Mouse (Mus musculus) lung, postnatal 0 days (tissue): ENCODE results near the gene Paqr5. TPM values are rescaled to one million over a fixed set of nuclear protein-coding genes. Genes with fewer than 3 reads are reported as not detected.

Experiments
- ATAC-seq: fragments of 200-750 bp; cut with Nextera tagmentation; 2 replicates; pipeline ENCODE4 v1.8.0; 2017; ENCODE audit warnings: moderate library complexity
- DNase-seq: peaks from one replicate; pipeline ENCODE4 v3.0.0-alpha.2; 2016; ENCODE audit warnings: low spot score
- H3K27ac ChIP-seq: fragments of 300-500 bp; sonication (generic); 2 replicates; pipeline ENCODE4 v1.5.1; 2014; ENCODE audit warnings: antibody characterized with exemption, mild to moderate bottlenecking, low read length, mixed read lengths
- H3K27me3 ChIP-seq: fragments of 300-500 bp; sonication (generic); replicated peaks from 2 replicates; pipeline ENCODE4 v1.6.1; 2014; ENCODE audit warnings: low read length, mixed read lengths; ENCODE audit not compliant: insufficient read depth
- H3K36me3 ChIP-seq: fragments of 300-500 bp; sonication (generic); 2 replicates; pipeline ENCODE4 v1.6.1; 2014; ENCODE audit warnings: low read length, mixed read lengths; ENCODE audit not compliant: insufficient read depth
- H3K4me1 ChIP-seq: fragments of 300-500 bp; sonication (generic); 2 replicates; pipeline ENCODE4 v1.6.1; 2014; ENCODE audit warnings: antibody characterized with exemption, low read depth, low read length, mixed read lengths; ENCODE audit not compliant: insufficient read depth
- H3K4me2 ChIP-seq: fragments of 300-500 bp; sonication (generic); replicated peaks from 2 replicates; pipeline ENCODE4 v1.6.1; 2014; ENCODE audit warnings: low read depth, mild to moderate bottlenecking, low read length, moderate library complexity, mixed read lengths
- H3K4me3 ChIP-seq: fragments of 300-500 bp; sonication (generic); 2 replicates; pipeline ENCODE4 v1.5.1; 2014; ENCODE audit warnings: low read depth, low read length
- H3K9ac ChIP-seq: fragments of 300-500 bp; sonication (generic); replicated peaks from 2 replicates; pipeline ENCODE4 v1.6.1; 2014; ENCODE audit warnings: low read depth, mild to moderate bottlenecking
- H3K9me3 ChIP-seq: fragments of 300-500 bp; sonication (generic); 2 replicates; pipeline ENCODE4 v1.6.1; 2016; ENCODE audit warnings: low read length, mixed read lengths
- CTCF ChIP-seq: IDR thresholded peaks from 2 replicates; pipeline ENCODE4 v1.5.1; 2016; ENCODE audit warnings: antibody characterized with exemption, mild to moderate bottlenecking
- EP300 ChIP-seq: IDR thresholded peaks from 2 replicates; pipeline ENCODE4 v1.6.1; 2016; ENCODE audit warnings: antibody characterized with exemption, mild to moderate bottlenecking, control low read depth
- WGBS: fragments of 180-500 bp; shearing (Covaris S2); extraction: QIAGEN DNeasy Blood & Tissue Kit; methylation state at CpG from one replicate; pipeline ENCODE4 v1.1.7; 2014; 5-methylcytosine and 5-hydroxymethylcytosine counted together
- polyA plus RNA-seq: library from polyadenylated mRNA; unstranded; fragments of >200 nt; fragmentation: Nextera tagmentation; extraction: Ambion mirVana; gene quantifications from 2 replicates; pipeline ENCODE4 v1.2.1, GENCODE M21; 2015

The Paqr5 gene
- polyA plus RNA-seq, 1 experiment from 2014 or later = 8.7 TPM

DNA sequence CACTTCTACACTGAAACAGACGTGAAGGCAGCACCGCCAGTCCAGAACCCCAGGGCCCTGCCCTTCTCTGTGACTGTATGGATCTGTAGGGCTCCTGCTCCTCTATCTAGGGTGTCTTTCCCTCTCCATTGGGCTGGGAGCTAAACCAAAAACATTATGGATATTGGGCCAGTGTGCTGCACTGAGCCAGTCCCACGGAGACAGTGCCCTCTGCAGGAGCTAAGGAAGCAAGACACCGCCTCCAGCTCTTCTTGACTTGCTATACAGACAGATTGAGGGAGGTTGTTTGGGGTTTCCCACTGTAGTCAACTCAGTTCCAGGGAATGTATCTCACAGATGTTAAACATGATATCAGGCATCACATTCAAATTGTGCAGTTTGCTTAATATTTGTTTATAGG is 24.1 kb upstream of the Paqr5 start:
- ATAC-seq = peak; percentile 47; the same call in 1 of the 2 replicates
- Histone ChIP-seq H3K9ac (no peak overlapping the region), H3K9me3 (no peaks in the 10 kb centered on the region), H3K27me3 (no peaks in the 10 kb centered on the region), H3K4me3 (no peak overlapping the region), H3K4me2 (no peak overlapping the region), H3K4me1 (no peaks in the 10 kb centered on the region), H3K27ac (no peak overlapping the region), H3K36me3 (no peaks in the 10 kb centered on the region)
- peak; percentile 58 for DNase-seq
- 47% methylated on average over 4 of the region's 4 CpGs for WGBS
- TF ChIP-seq EP300 = no peak
- TF ChIP-seq CTCF = peak; percentile 76

DNA sequence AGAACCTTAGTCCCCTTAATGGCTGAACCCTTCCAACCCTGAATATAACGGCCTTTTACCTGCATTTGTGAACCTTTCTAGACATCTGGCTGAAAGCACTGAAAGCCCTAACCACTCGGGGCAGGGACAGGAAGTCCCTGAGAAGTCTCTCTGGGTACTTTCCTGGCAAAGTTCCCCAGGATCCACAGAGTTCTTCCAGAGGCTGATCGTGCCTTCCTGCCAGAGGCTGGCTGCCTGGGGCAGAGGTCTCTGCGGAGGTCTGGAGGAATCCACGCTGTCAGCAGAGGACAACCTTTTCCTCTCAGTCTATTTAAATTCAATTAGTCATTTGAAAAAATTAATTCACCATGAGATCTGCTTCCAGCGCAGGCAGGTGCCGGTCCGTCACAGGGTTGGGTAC is 22.5 kb upstream of the Paqr5 start:
- H3K4me3 ChIP-seq = no peak overlapping the region
- DNase-seq = no peak
- WGBS = 55% methylated on average over 8 of the region's 8 CpGs
- H3K27me3 ChIP-seq = no peaks in the 10 kb centered on the region
- H3K4me2 ChIP-seq = no peak overlapping the region
- TF ChIP-seq EP300 = no peak
- no peak for TF ChIP-seq CTCF
- no peaks in the 10 kb centered on the region for H3K36me3 ChIP-seq
- no peaks in the 10 kb centered on the region for H3K9me3 ChIP-seq
- no peak overlapping the region for H3K9ac ChIP-seq
- H3K27ac ChIP-seq = no peak overlapping the region
- no peak for ATAC-seq
- H3K4me1 ChIP-seq = no peaks in the 10 kb centered on the region

DNA sequence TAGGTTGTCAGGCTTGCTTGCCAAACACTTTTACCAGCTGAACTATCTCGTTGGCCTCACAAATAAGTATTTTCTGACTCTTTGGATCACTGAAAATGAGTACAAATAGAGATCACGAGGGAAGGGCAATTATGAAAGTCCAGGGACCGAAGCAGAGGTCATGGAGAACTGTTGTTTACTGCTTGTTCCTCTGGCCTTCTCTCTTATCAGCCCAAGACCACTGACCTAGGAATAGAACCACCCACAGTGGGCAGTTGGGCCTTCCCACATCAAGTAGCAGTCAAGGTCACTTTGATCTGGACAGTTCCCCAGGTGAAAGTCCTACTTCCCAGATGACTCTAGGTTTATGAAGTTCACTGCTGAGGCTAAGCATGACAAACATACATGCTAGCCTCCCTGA is 15.5 kb upstream of the Paqr5 start:
- 80% methylated on average over 3 of the region's 3 CpGs for WGBS
- TF ChIP-seq CTCF (no peak), EP300 (no peak)

GRCm38 (mm10) chr9:62040008-62040608 is 13.5 kb upstream of the Paqr5 start:
- peak; percentile 78 for ATAC-seq
- Histone ChIP-seq H3K36me3 (no peaks in the 10 kb centered on the region), H3K4me1 (no peaks in the 10 kb centered on the region), H3K9me3 (no peaks in the 10 kb centered on the region), H3K9ac (no peak overlapping the region), H3K4me2 (no peak overlapping the region), H3K4me3 (no peak overlapping the region), H3K27ac (no peak overlapping the region), H3K27me3 (no peaks in the 10 kb centered on the region)
- peak; percentile 89 for DNase-seq
- WGBS = 6% methylated on average over 20 of the region's 20 CpGs
- TF ChIP-seq EP300 (no peak), CTCF (peak; percentile 98)

More for the DNA sequence above, 15.5 kb upstream of the Paqr5 start:
- H3K4me1 ChIP-seq = no peaks in the 10 kb centered on the region
- H3K27ac ChIP-seq = no peak overlapping the region
- ATAC-seq (no peak), DNase-seq (no peak)
- no peak overlapping the region for H3K4me2 ChIP-seq
- H3K9ac ChIP-seq = no peak overlapping the region
- H3K9me3 ChIP-seq = no peaks in the 10 kb centered on the region
- no peaks in the 10 kb centered on the region for H3K27me3 ChIP-seq
- no peak overlapping the region for H3K4me3 ChIP-seq
- H3K36me3 ChIP-seq = no peaks in the 10 kb centered on the region

DNA sequence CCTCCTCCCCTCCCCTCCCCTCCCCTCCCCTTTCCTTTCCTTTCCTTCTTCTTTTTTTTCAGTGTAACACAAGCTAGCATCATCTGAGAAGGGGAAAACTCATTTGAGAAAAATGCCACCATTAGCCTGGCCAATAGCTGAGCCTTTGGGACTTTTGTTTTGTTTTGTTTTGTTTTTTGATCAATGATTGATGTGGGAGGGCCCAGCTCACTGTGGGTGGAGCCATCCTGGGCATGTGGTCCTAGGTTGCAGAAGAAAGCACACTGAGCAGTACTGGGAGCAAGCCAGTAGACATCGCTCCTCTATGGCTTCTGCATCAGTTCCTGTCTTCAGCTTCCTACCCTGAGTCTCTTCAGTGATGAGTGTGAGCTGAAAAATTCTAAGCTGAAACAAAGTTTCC is 9.2 kb upstream of the Paqr5 start:
- Histone ChIP-seq H3K4me3 (no peak overlapping the region), H3K4me2 (no peak overlapping the region), H3K9me3 (no peaks in the 10 kb centered on the region), H3K4me1 (no peaks in the 10 kb centered on the region), H3K36me3 (no peaks in the 10 kb centered on the region), H3K27ac (no peak overlapping the region), H3K27me3 (no peaks in the 10 kb centered on the region), H3K9ac (no peak overlapping the region)
- no peak for ATAC-seq
- TF ChIP-seq CTCF (no peak), EP300 (no peak)
- no peak for DNase-seq
- 86% methylated on average over 1 of the region's 1 CpGs for WGBS

GRCm38 (mm10) chr9:62032206-62032605 is 5.5 kb upstream of the Paqr5 start:
- no peaks in the 10 kb centered on the region for H3K36me3 ChIP-seq
- no peak overlapping the region for H3K9ac ChIP-seq
- 92% methylated on average over 3 of the region's 3 CpGs for WGBS
- H3K27me3 ChIP-seq = no peaks in the 10 kb centered on the region
- DNase-seq = no peak
- TF ChIP-seq CTCF = no peak
- no peak for TF ChIP-seq EP300
- no peak for ATAC-seq
- H3K4me2 ChIP-seq = no peak overlapping the region
- no peak overlapping the region for H3K4me3 ChIP-seq
- no peaks in the 10 kb centered on the region for H3K4me1 ChIP-seq
- no peaks in the 10 kb centered on the region for H3K9me3 ChIP-seq
- no peak overlapping the region for H3K27ac ChIP-seq

DNA sequence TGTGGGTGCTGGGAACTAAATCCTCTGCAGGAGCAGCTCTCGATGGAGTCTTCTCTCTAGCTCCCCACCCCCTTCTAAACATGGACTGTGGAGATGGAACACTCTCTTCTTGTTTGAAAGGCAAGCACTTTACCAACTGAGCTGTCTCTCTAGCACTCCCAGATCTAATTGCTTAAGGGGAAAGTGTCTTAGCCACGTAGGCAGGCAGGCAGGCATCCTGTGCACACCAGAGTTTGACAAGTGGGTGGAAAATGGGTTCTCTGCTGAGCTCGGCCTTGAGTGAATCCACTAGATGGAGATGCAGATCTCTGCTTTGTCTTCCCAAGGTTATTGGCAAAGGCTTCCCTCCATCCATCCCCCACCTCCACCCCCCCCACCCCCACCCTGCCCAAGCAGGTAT is 1.4 kb upstream of the Paqr5 start:
- Histone ChIP-seq H3K4me3 (no peak overlapping the region), H3K36me3 (no peaks in the 10 kb centered on the region), H3K4me1 (no peaks in the 10 kb centered on the region), H3K9me3 (no peaks in the 10 kb centered on the region), H3K27ac (no peak overlapping the region), H3K27me3 (no peaks in the 10 kb centered on the region; the same call in 1 of the 2 replicates), H3K9ac (no peak overlapping the region), H3K4me2 (no peak overlapping the region)
- WGBS = 35% methylated on average over 3 of the region's 3 CpGs
- ATAC-seq (no peak), DNase-seq (no peak)
- TF ChIP-seq CTCF (no peak), EP300 (no peak)
